Mouse (Mus musculus) spleen, postnatal 10 days (tissue): ENCODE results near the gene Fam8a1.

Experiments used
- DNase-seq, 2 experiments: peaks; one replicate each; pipeline ENCODE4 v3.0.0; 2021 to 2022; ENCODE audit warnings: low spot score in 2 of 2

Gene Fam8a1

GRCm38 (mm10) chr13:46674601-46675000, 5.3 kb downstream of the Fam8a1 start:
- no peak for DNase-seq

GRCm38 (mm10) chr13:46677721-46678120, 8.4 kb downstream of the Fam8a1 start:
- no peak for DNase-seq

- DNase-seq: no peak
Measured at GRCm38 (mm10) chr13:46682921-46683320, 13.6 kb downstream of the Fam8a1 start.

GRCm38 (mm10) chr13:46683370-46683769, 14.0 kb downstream of the Fam8a1 start:
- no peak for DNase-seq

- DNase-seq: no peak
Measured at GRCm38 (mm10) chr13:46690559-46691241, 21.4 kb downstream of the Fam8a1 start.

- DNase-seq: no peak
Measured at GRCm38 (mm10) chr13:46695296-46695908, 26.1 kb downstream of the Fam8a1 start.

GRCm38 (mm10) chr13:46695932-46696331, 26.6 kb downstream of the Fam8a1 start:
- DNase-seq: no peak

GRCm38 (mm10) chr13:46696788-46697187, 27.5 kb downstream of the Fam8a1 start:
- no peak for DNase-seq

- no peak for DNase-seq
Measured at GRCm38 (mm10) chr13:46699372-46699771, 30.1 kb downstream of the Fam8a1 start.

GRCm38 (mm10) chr13:46701486-46701885, 32.2 kb downstream of the Fam8a1 start:
- no peak for DNase-seq

GRCm38 (mm10) chr13:46703138-46703537, 33.8 kb downstream of the Fam8a1 start:
- peak in 1 of 2 experiments; percentile 38 for DNase-seq

- DNase-seq: no peak
Measured at GRCm38 (mm10) chr13:46713486-46713885, 44.2 kb downstream of the Fam8a1 start.

- DNase-seq: no peak
Measured at GRCm38 (mm10) chr13:46715976-46716639, 46.8 kb downstream of the Fam8a1 start.

GRCm38 (mm10) chr13:46718893-46719400, 49.6 kb downstream of the Fam8a1 start:
- no peak for DNase-seq

- no peak for DNase-seq
Measured at GRCm38 (mm10) chr13:46721009-46721408, 51.7 kb downstream of the Fam8a1 start.

GRCm38 (mm10) chr13:46724371-46724770, 55.0 kb downstream of the Fam8a1 start:
- DNase-seq: no peak

GRCm38 (mm10) chr13:46725227-46725626, 55.9 kb downstream of the Fam8a1 start:
- DNase-seq: peak; percentile 43 to 49

- DNase-seq: peak; percentile 48 to 52
Measured at GRCm38 (mm10) chr13:46726288-46727037, 57.1 kb downstream of the Fam8a1 start.

GRCm38 (mm10) chr13:46727038-46727836, 57.9 kb downstream of the Fam8a1 start:
- DNase-seq: peak; percentile 77 to 79
